Mouse (Mus musculus): Measurements from ENCODE around the gene Klhl22.

GRCm38 (mm10) chr16:17812120-17812519, 52.7 kb downstream of the Klhl22 start:
- TF ChIP-seq EP300 (IDR thresholded peaks at IDR 0.05) (no peak), CTCF (IDR thresholded peaks at IDR 0.05) (peak; percentile 89)

Measured in lung, postnatal 0 days (tissue).